Mouse (Mus musculus) MEL (cell line): ENCODE measurements around the gene Mrvi1.

ENCODE experiments used
- CTCF ChIP-seq, 3 experiments: IDR thresholded peaks in 2 of 3; conservative IDR thresholded peaks in 1 of 3; 2 replicates each; pipeline ENCODE4 v1.5.1; 2011 to 2012; ENCODE audit warnings: low read length in 3 of 3, low read depth in 2 of 3, mild to moderate bottlenecking in 2 of 3, improper control_type of control experiment in 1 of 3, inconsistent platforms in 1 of 3, mixed read lengths in 1 of 3, moderate library complexity in 1 of 3; ENCODE audit not compliant: control insufficient read depth in 1 of 3, insufficient read depth in 1 of 3, poor library complexity in 1 of 3, severe bottlenecking in 1 of 3
- E2F4 ChIP-seq: IDR thresholded peaks from 2 replicates; pipeline ENCODE4 v1.6.1; 2011; ENCODE audit warnings: low read depth, low read length, improper control_type of control experiment, borderline replicate concordance
- EP300 ChIP-seq, 2 experiments: IDR thresholded peaks; 2 replicates each; pipeline ENCODE4 v1.6.1; 2011; ENCODE audit warnings: improper control_type of control experiment in 2 of 2, low read length in 2 of 2, low read depth in 1 of 2, mild to moderate bottlenecking in 1 of 2
- KAT2A ChIP-seq: conservative IDR thresholded peaks from 2 replicates; pipeline ENCODE4 v1.6.1; 2012; ENCODE audit warnings: low read depth, low read length, improper control_type of control experiment, inconsistent platforms
- MAFK ChIP-seq: IDR thresholded peaks from 2 replicates; pipeline ENCODE4 v1.6.1; 2011; ENCODE audit warnings: low read depth, mild to moderate bottlenecking, low read length, improper control_type of control experiment, borderline replicate concordance
- MEF2A ChIP-seq: IDR thresholded peaks from 2 replicates; pipeline ENCODE4 v1.6.1; 2014; ENCODE audit warnings: low read depth, mild to moderate bottlenecking, inconsistent platforms, low read length, improper control_type of control experiment; ENCODE audit not compliant: poor library complexity, insufficient replicate concordance, severe bottlenecking; ENCODE audit errors: extremely low read depth
- NRF1 ChIP-seq: IDR thresholded peaks from 2 replicates; pipeline ENCODE4 v1.6.1; 2014; ENCODE audit warnings: low read depth, mild to moderate bottlenecking, inconsistent platforms, low read length, improper control_type of control experiment, moderate library complexity; ENCODE audit not compliant: poor library complexity, insufficient read depth, severe bottlenecking
- POLR2A ChIP-seq, 2 experiments: IDR thresholded peaks; 2 replicates each; pipeline ENCODE4 v1.6.1; 2011 to 2012; ENCODE audit warnings: low read length in 2 of 2, mild to moderate bottlenecking in 2 of 2, control low read depth in 1 of 2, improper control_type of control experiment in 1 of 2, low read depth in 1 of 2, moderate library complexity in 1 of 2; ENCODE audit not compliant: control insufficient read depth in 1 of 2, insufficient read depth in 1 of 2, poor library complexity in 1 of 2

GRCm38 (mm10) chr7:110948579-110948978, 33.7 kb downstream of the Mrvi1 start:
- no peak for TF ChIP-seq POLR2A (IDR thresholded peaks at IDR 0.05; ENCODE audit: control insufficient read depth in 1 of 2, insufficient read depth in 1 of 2, low read depth in 1 of 2, low read length in 2 of 2, poor library complexity in 1 of 2)
- no peak for TF ChIP-seq NRF1
- TF ChIP-seq MEF2A, result no peak
- TF ChIP-seq CTCF (IDR thresholded peaks at IDR 0.05 in 2 of 3, conservative IDR thresholded peaks at IDR 0.05 in 1 of 3; ENCODE audit: control insufficient read depth in 1 of 3, insufficient read depth in 1 of 3, low read depth in 2 of 3, low read length in 3 of 3, poor library complexity in 1 of 3, severe bottlenecking in 1 of 3), result no peak
- no peak for TF ChIP-seq EP300 (IDR thresholded peaks at IDR 0.05; ENCODE audit: low read depth in 1 of 2, low read length in 2 of 2)
- no peak for TF ChIP-seq KAT2A
- TF ChIP-seq E2F4, result no peak
- no peak for TF ChIP-seq MAFK
